Mouse (Mus musculus) B cell, adult (primary cell): ENCODE results near the gene Ikzf2. TPM values are rescaled to one million over a fixed set of nuclear protein-coding genes. Genes with fewer than 3 reads are reported as not detected.

Experiments used
- total RNA-seq: library from RNA; stranded (reverse); gene quantifications from 4 replicates; pipeline ENCODE4 v1.2.4, GENCODE M21; 2023; ENCODE audit not compliant: inconsistent age

Gene Ikzf2
- 0.90 to 1.9 TPM (median 1.2 TPM) in 4 replicates for total RNA-seq

DNA sequence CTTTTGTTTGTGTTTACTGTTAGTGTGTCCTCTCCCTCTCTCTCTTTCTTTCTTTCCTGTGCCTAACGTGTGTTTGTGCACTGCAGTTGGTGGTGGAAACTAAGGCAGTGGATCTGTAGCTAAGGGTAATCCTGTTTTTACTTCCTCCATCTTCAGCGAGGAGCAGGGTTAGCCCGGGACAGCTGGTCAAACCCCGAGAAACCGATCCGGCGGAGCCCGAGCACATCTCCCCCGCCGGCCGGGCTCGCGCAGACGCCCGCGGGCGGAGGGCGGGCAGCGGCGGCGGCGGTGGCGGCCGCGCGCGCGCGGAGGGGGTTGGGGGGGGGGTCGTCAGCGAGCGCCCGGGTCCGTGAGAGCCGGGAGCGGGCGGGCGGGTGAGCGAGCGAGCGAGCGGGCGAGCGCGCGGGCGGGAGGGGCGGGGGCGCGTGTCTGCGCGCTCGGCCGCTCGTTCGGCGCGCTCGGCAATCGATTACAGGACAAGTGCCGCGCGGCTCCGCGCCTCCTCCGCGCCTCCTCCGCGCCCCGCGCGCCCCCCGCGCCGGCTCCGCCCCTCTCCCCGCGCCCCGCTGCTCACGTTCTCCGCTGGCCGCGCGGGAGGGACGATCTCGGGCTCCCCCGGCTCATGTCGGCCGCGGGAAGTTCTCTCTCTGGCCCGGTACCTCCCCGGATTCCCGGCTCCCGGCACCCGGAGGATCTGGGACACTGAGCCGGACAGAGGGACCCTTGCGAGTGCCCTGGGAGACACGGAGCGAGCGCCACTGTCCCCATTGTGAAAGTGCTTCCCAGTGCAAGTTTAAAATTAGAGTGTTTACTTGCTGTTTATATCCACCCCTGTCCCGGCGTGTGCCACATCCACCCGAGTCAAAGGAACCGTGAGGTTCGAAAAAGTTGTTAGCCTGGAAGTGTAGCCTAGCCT, at the start of gene Ikzf2:
Gene Ikzf2 (minus strand): TSS at position 170 of the 916 bp plus-strand sequence.

Other genes with a start within 250 kb of the Ikzf2 start
- not detected in 4 replicates for gene Spag16, start 139.7 kb upstream of the Ikzf2 start, total RNA-seq